Mouse (Mus musculus): ENCODE measurements around the gene Mapk1.
A peak's percentile ranks its signal among the peaks of the same experiment; 100 is the strongest.
"Not testable (repeated sequence)": the region's sequence is repeated elsewhere in the genome, so short reads cannot be mapped to it uniquely, and the experiment has no call there.

Gene Mapk1

GRCm38 (mm10) chr16:16983131-16983533 lies at the start of gene Mapk1:
Gene Mapk1, plus strand, starts transcription at chr16:16983382.
- peak; percentile 98 for DNase-seq (ENCODE audit: low spot score)

GRCm38 (mm10) chr16:16939543-16939942 lies 43.6 kb upstream of the Mapk1 start:
- peak; percentile 16 for DNase-seq (ENCODE audit: low spot score)

- DNase-seq (ENCODE audit: low spot score): no peak
These were observed 42.1 kb upstream of the Mapk1 start for GRCm38 (mm10) chr16:16941078-16941477.

DNA sequence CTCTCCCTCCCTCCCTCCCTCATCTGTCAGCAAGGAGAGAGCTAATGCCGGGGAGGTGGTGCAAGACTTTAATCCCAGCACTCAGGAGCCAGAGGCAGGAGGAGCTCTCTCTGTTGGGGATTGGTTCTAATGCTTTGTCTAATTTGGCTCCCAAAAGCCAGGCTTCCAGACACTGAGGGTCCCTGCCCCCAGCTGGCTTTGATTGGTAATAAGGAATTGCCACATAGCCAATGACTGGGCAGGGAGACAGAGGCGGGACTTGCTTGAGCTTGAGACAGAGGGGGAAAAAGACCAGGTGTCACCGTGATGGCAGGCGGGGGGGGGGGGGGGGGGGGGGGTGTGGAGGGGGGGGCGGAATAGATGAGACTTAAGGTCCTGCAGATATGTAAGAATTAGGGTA lies 24.6 kb upstream of the Mapk1 start:
- no peak for DNase-seq (ENCODE audit: low spot score)

DNA sequence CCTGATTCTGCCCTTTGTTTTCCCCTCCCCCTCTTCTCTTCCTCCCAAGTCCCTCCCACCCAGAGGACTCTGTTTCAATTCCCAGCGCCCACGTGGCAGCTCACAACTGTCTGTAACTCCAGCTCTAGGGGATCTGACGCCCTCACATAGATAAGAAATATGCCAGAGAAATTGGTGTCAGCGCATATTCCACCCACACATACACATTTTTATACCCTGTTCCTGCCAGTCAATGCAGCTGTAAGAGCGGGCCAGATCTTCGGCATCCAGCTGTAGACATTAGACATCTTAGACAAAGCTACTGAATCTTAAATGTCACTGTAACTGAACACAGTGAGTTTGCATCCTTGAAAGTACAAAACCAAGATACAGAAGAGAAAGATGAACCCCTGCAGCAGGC lies 23.3 kb upstream of the Mapk1 start:
- DNase-seq (ENCODE audit: low spot score): no peak

DNA sequence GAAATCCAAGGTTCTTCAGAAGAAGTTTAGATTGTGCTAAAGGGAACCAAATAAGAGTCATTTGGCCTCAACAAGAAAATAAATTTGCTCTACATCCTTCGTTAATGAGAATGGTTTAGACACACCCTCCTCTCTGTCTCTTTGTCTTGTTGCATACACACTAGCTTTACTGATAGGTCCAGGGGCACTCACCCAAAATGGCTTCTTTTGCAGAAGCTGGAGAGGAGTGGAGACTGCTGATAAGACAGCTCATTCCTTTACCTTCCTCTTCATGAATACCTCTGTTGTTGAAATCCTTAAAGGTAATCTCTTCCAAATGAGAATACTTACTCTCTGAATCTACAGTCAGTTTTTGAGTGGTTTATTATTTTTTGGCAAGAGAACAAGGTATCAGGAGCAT lies 18.0 kb upstream of the Mapk1 start:
- DNase-seq (ENCODE audit: low spot score): no peak

GRCm38 (mm10) chr16:16966290-16966689 lies 16.9 kb upstream of the Mapk1 start:
- DNase-seq (ENCODE audit: low spot score): no peak

DNA sequence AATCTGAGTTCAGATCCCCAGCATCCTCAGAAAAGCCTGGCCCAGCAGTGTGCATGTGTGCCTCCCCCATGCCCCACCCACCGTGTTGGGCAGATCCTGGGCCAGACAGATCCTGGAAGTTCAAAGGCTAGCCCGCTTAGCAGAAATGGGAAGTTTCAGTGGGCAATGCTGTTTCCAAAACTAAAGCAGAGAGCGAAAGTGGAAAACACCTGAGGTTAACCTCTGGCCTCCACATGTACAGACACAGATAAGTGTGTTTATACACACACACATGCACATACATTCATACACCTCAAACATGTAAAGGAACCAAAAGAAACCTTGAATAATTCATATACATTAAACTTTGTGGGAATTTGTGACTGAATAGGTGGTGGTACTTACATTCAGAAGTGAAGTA lies 5.1 kb upstream of the Mapk1 start:
- DNase-seq (ENCODE audit: low spot score): no peak

DNA sequence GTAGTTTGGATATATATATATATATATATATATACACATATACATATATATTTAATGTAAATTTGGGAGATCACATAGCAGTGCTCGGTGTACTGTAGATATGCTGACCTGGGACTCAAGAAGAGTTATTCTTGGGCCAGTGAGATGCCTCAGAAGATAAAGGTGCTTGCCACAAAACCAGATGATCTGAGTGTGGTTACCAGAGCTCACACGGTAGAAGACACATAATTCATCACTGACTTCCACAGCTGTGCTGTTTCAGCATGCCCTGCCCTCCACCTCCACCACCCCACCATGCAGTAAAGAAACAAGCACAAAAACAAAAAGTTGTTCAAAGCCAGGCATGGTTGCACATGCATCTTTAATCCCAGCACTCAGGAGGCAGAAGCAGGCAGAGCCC lies 4.4 kb upstream of the Mapk1 start:
- DNase-seq (ENCODE audit: low spot score): no peak

DNA sequence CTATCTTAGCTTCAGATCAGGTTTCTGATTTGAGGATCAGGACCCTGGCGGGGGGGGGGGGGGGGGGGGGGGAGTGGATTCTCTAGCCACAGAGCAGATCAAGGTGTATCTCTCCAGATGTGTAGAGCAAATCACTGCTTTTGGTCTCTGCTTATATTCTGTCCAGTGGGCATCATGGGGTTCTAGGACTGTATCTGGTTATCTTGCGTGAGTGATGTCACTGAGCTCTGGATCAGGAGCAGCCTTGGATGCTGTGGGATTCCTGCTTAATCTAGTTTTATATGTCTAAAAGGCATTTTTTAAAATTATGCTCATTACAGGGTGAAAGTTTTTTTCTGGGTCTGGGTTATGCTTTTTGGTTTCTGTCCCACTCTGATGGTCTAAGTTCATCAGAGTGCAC lies 546 bp upstream of the Mapk1 start:
- DNase-seq (ENCODE audit: low spot score): no peak

GRCm38 (mm10) chr16:16983534-16984422 lies 596 bp downstream of the Mapk1 start:
- no peak for DNase-seq (ENCODE audit: low spot score)

GRCm38 (mm10) chr16:16984423-16984941 lies 1.3 kb downstream of the Mapk1 start:
- DNase-seq (ENCODE audit: low spot score): no peak

DNA sequence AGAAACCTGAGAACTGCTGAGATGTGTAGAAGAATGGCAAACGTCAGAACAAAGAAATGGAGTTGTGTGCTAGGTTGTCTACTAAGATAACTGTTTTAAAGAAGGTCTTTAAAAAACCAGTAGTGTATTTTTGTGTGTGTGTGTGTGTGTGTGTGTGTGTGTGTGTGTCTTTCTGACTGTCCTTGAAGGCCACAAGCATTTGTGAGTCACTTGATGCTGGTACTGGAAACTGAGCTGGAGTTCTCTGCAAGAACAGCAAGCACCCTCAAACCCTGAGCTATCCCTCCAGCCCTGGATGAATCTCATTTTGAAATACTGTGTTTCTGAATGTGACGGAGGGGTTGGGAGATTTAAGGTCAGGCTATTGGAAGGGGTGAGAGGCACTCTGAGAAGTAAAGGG lies 4.1 kb downstream of the Mapk1 start:
- no peak for DNase-seq (ENCODE audit: low spot score)

GRCm38 (mm10) chr16:16988842-16989241 lies 5.7 kb downstream of the Mapk1 start:
- no peak for DNase-seq (ENCODE audit: low spot score)

GRCm38 (mm10) chr16:16990021-16990420 lies 6.8 kb downstream of the Mapk1 start:
- no peak for DNase-seq (ENCODE audit: low spot score)

DNA sequence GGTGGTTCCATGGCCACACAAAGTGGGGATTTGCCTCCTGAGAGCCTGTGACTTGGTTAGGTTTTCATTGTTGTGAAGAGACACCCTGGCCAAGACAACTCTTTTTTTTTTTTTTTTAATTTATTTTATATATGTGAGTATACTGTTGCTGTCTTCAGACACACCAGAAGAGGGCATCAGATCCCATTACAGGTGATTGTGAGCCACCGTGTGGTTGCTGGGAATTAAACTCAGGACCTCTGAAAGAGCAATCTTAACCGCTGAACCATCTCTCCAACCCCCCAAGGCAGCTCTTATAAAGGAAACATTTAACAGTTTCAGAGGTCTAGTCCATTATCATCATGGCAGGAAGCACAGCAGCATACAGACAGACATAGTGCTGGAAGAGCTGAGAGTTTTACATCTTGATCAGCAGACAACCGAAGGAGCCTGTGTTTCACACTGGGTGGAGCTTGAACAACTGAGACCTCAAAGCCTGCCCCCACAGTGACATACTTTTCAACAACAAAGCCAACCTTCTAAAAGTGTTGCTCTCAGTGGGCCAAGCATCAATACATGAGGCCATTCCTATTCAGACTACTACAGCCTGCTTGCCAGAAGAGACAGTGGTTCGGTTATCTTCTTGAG lies 11.4 kb downstream of the Mapk1 start:
- no peak for DNase-seq (ENCODE audit: low spot score)

- not testable (repeated sequence) for DNase-seq (ENCODE audit: low spot score)
These were observed 13.0 kb downstream of the Mapk1 start for GRCm38 (mm10) chr16:16996121-16996729.

GRCm38 (mm10) chr16:17001109-17001508 lies 17.9 kb downstream of the Mapk1 start:
- no peak for DNase-seq (ENCODE audit: low spot score)

GRCm38 (mm10) chr16:17007070-17007469 lies 23.9 kb downstream of the Mapk1 start:
- DNase-seq (ENCODE audit: low spot score): no peak

DNA sequence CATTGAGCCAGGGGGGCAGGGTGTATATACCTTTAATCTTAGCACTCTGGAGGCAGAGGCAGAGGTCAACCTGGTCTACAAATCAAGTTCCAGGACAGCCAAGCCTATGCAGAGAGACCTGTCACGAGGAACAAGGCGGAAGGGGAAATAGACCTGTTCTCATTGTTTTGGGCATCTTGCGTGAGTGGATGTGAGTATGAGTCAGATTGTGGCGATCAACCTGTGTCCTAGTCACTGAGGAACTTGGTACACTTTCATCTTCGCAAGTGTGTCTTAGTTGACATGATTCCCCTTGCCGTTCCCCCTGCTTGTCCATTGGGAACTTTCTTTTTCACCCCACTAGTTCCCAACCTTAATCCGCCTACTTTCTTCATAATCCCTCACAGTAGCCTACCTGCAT lies 26.9 kb downstream of the Mapk1 start:
- DNase-seq (ENCODE audit: low spot score): no peak

DNA sequence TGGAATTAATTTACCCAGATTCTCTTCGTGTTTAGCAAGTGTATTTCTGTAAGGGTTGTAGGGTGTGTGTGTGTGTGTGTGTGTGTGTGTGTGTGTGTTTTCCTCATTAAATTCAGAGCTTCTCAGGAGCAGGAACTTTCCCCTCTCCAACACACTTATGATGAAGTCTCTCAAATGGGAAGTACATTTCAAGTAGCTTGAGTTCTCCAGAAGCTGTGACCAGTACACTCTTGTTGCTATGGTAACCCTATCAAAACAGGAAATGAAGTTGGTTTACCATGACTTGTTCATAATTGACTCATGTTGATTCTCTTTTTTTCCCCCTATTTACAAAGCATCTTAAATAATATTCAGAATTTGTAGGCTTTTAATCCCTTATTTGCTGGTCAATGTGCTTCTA lies 29.4 kb downstream of the Mapk1 start:
- DNase-seq (ENCODE audit: low spot score): no peak

GRCm38 (mm10) chr16:17015111-17015852 lies 32.1 kb downstream of the Mapk1 start:
- DNase-seq (ENCODE audit: low spot score): no peak

All from testis, postnatal 10 days (tissue).